Mouse (Mus musculus): ENCODE results near the gene Spo11. TPM values are rescaled to one million over a fixed set of nuclear protein-coding genes. Genes with fewer than 3 reads are reported as not detected.

Gene Spo11
- 64.1 and 88.7 TPM in 2 replicates for polyA plus RNA-seq (2012; rRNA removed)

DNA sequence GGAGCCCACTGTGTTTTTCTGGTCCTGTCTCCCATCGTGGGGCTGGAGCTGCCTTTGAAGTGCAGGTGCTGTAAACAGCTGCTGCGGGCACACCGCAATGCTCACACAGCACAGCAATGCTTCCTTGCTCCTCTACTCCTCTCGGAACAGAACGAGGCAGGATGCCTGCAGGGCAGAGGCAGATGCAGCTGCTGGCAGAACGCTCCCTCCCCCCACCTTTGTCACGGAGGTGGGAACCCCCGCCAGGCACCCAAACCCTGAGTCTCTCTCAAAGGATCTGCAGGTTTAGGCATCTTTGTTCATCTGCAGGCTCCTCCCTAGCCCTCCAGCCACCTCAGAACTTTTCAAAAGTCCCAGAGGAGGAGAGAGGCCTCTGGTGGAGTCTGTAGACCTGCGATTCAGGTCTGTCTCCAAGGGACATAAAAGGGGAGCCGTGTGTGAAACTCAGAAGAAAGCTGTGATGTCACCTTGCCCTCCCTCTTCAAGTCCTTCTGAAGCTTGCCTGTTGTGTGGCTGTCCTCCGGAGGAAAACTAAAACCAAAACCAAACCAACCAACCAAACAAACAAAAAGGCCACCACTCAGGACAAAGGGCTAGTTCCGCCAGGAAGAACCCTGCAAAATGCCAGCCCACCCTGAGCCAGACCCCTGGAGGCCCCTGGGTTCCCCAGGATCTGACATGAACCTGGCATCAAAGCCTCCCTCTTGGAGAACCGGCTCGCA is at the start of gene Spo11:
Gene Spo11, plus strand, starts transcription at position 292 of the 722 bp plus-strand sequence.
- H3K27me3 ChIP-seq (ENCODE audit: control insufficient read depth, insufficient read depth, low read length) = no peaks in the 10 kb centered on the region
- TF ChIP-seq POLR2A (IDR thresholded peaks at IDR 0.05; ENCODE audit: control insufficient read depth, low read depth, low read length) (no peak), CTCF (IDR thresholded peaks at IDR 0.05; ENCODE audit: control insufficient read depth, insufficient read depth, insufficient replicate concordance, low read depth, low read length) (no peak)
- H3K27ac ChIP-seq (ENCODE audit: control insufficient read depth, insufficient read depth, low read depth, low read length) = no peak within 1 kb of the TSS
- peaks cover 5% of the 10 kb centered on the region for H3K4me1 ChIP-seq (ENCODE audit: control insufficient read depth, insufficient read depth, low read length)
- H3K36me3 ChIP-seq (ENCODE audit: control insufficient read depth, insufficient read depth, low read length) = no peaks in the 10 kb centered on the region
- no peak within 1 kb of the TSS for H3K4me3 ChIP-seq (ENCODE audit: control insufficient read depth, low read depth, low read length)

DNA sequence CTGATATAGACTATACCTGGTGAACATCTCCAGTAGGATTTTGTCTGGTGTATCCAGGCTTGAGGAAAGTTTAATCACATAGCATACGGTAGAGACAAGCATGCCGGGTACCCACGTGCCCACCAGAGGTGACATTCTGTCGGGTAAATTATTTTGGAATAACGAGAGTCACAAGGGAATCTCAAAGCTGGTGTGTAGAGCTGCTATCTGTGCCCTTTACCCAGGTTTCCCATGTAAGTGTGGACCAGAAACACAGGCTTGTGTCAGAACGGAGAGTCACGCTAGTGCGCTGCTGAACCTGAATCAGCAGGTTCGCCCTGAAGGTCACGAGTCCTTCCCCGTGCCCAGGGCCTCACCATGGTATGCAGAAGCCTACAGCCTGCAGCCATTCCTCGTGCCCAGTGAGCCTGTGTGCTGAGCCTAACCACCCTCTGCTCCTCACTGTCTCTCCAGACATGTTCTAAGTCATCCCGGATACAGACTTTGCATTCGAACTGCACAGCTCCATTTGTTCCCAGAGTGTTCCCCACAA is 47.5 kb upstream of the Spo11 start:
- Histone ChIP-seq H3K36me3 (ENCODE audit: control insufficient read depth, insufficient read depth, low read length) (no peaks in the 10 kb centered on the region), H3K4me3 (ENCODE audit: control insufficient read depth, low read depth, low read length) (no peak overlapping the region), H3K27ac (ENCODE audit: control insufficient read depth, insufficient read depth, low read depth, low read length) (no peak overlapping the region), H3K27me3 (ENCODE audit: control insufficient read depth, insufficient read depth, low read length) (no peaks in the 10 kb centered on the region), H3K4me1 (ENCODE audit: control insufficient read depth, insufficient read depth, low read length) (peaks cover 9% of the 10 kb centered on the region)
- TF ChIP-seq CTCF (IDR thresholded peaks at IDR 0.05; ENCODE audit: control insufficient read depth, insufficient read depth, insufficient replicate concordance, low read depth, low read length) (no peak), POLR2A (IDR thresholded peaks at IDR 0.05; ENCODE audit: control insufficient read depth, low read depth, low read length) (no peak)

DNA sequence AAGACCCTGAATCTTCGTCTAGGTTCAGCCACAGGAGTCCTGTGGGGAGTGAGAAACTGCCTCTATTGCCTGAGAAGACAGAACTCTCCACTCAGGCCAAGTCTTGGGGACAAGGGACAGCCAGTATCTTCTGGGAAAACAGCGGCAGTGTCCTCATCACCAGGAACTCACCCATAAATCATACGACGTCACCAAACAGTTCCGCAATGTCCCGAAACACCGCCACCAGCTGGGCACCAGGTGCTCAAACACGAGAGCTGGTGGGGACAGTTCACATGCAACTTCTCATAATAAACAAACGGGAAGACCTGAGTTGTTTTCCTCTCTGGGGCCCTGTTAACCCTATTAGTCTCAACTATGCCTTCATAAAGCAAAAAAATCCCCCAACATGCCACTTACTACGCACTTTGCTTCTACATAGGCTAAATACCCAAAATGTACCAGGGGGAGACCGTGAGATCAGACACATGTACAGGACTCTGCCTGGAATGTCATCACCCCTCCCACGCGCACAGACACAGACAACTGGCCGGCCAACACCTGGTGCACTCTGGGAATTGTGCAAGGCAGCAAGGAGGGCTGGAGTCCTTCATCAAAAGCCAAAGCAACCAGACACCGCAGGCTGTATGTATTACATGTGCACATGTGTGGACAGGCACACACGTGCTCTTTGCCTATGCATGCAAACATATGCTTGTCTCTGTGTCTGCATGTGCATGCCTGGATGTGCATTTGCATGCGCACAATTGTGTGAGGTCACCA is 46.2 kb upstream of the Spo11 start:
- TF ChIP-seq POLR2A (IDR thresholded peaks at IDR 0.05; ENCODE audit: control insufficient read depth, low read depth, low read length) (no peak), CTCF (IDR thresholded peaks at IDR 0.05; ENCODE audit: control insufficient read depth, insufficient read depth, insufficient replicate concordance, low read depth, low read length) (no peak)
- no peak overlapping the region for H3K4me3 ChIP-seq (ENCODE audit: control insufficient read depth, low read depth, low read length)
- no peaks in the 10 kb centered on the region for H3K4me1 ChIP-seq (ENCODE audit: control insufficient read depth, insufficient read depth, low read length)
- H3K27me3 ChIP-seq (ENCODE audit: control insufficient read depth, insufficient read depth, low read length) = no peaks in the 10 kb centered on the region
- no peaks in the 10 kb centered on the region for H3K36me3 ChIP-seq (ENCODE audit: control insufficient read depth, insufficient read depth, low read length)
- no peak overlapping the region for H3K27ac ChIP-seq (ENCODE audit: control insufficient read depth, insufficient read depth, low read depth, low read length)

DNA sequence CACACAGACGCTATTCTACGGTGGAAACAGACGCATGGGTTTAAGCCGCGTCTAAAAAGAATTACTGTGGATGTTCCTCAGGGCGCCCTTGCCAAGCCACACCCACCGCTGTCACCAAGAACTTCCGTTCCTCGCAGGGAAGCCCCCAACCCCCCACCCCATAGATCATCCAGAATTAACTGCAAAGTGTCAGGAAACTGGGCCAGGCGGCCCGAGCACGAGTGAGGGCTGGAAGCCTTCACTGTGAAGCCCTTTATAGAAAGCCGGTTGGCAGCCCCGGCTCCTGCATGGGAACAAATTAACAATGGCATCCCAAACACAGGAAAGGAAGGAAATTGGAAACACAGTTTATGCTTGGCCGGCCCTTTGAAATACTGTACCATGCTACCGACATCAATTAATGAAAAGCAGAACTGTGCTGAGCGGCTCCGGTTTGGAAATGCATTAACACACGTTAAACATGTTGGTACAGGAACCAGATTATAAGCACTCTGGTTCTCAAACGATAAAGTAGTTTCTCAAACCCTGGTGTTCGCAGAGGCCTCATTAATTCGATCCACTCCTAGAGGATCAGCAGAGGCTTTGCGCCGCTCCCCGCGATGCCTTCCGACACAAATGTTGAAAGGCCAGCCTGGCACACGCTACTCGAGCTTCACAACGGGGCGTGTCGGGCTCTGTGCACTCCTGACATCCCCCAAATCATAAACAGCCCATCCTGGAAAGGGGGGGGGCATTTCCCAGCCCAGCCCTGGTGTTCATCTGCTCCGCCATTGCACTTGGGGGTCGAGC is 43.7 kb upstream of the Spo11 start:
- TF ChIP-seq CTCF (IDR thresholded peaks at IDR 0.05; ENCODE audit: control insufficient read depth, insufficient read depth, insufficient replicate concordance, low read depth, low read length) (no peak), POLR2A (IDR thresholded peaks at IDR 0.05; ENCODE audit: control insufficient read depth, low read depth, low read length) (no peak)
- Histone ChIP-seq H3K4me3 (ENCODE audit: control insufficient read depth, low read depth, low read length) (no peak overlapping the region), H3K36me3 (ENCODE audit: control insufficient read depth, insufficient read depth, low read length) (no peaks in the 10 kb centered on the region), H3K4me1 (ENCODE audit: control insufficient read depth, insufficient read depth, low read length) (peaks cover 2% of the 10 kb centered on the region; the same call in 1 of the 2 replicates), H3K27ac (ENCODE audit: control insufficient read depth, insufficient read depth, low read depth, low read length) (no peak overlapping the region), H3K27me3 (ENCODE audit: control insufficient read depth, insufficient read depth, low read length) (no peaks in the 10 kb centered on the region)

DNA sequence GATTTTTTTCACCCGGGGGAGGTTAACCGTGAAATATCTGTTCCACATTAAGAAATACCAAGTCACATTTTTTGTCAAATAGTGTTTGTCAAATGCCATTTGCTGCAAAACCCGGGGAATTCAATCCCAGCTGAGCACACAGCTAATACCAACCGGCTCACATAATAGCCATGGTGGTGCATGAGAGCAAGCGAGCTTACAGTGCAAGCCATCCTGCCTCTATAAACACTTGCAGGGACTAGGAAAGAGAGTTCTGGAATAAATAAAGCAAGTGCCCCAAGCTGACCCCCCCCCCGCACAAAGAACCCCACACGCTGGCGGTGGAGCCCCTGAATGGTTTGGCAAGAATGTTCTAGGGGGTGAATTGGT is 43.1 kb upstream of the Spo11 start:
- no peak overlapping the region for H3K4me3 ChIP-seq (ENCODE audit: control insufficient read depth, low read depth, low read length)
- TF ChIP-seq POLR2A (IDR thresholded peaks at IDR 0.05; ENCODE audit: control insufficient read depth, low read depth, low read length) (no peak), CTCF (IDR thresholded peaks at IDR 0.05; ENCODE audit: control insufficient read depth, insufficient read depth, insufficient replicate concordance, low read depth, low read length) (no peak)
- no peaks in the 10 kb centered on the region for H3K27me3 ChIP-seq (ENCODE audit: control insufficient read depth, insufficient read depth, low read length)

DNA sequence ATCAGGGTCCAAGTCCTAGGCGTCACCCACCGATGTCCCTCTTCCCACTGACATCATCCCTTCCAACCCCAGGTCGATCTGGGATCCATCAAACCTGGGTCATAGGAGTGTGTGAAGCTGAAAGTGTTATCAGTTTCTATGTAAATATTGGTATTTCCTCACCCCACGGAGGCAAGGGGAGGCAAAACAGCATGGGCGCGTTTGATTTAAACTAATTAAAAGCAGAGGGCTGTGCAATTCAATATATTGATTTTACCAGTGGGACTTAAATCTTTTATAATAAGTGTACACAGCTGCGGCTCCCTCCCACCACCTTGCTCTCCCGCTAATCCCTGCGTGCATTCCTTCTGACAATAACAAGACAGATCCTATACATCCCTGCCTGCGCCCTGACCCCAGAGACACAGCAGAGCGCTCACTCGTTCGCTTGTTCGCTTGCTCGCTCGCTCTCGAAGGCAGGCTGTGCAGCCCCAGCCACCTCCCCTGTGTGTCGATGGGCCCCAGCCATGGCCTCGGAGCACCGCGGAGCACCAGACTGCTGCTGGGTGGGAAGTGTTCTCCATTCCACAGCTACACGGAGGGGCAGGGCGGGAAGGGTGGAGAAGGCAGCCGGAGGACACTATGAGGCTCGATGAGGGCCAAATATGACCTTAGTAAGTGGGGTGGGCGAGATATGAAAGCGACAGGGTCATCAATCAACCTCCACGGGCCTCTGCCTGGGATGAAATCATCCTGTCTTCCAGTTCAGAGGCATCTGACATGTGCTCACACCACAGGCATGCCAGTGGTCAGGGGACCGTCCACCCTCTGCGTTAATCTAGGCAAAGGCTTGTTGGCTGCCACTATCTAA is 42.4 kb upstream of the Spo11 start:
- Histone ChIP-seq H3K27ac (ENCODE audit: control insufficient read depth, insufficient read depth, low read depth, low read length) (no peak overlapping the region), H3K36me3 (ENCODE audit: control insufficient read depth, insufficient read depth, low read length) (no peaks in the 10 kb centered on the region), H3K4me1 (ENCODE audit: control insufficient read depth, insufficient read depth, low read length) (peaks cover 6% of the 10 kb centered on the region), H3K27me3 (ENCODE audit: control insufficient read depth, insufficient read depth, low read length) (no peaks in the 10 kb centered on the region), H3K4me3 (ENCODE audit: control insufficient read depth, low read depth, low read length) (no peak overlapping the region)
- no peak for TF ChIP-seq POLR2A (IDR thresholded peaks at IDR 0.05; ENCODE audit: control insufficient read depth, low read depth, low read length)
- no peak for TF ChIP-seq CTCF (IDR thresholded peaks at IDR 0.05; ENCODE audit: control insufficient read depth, insufficient read depth, insufficient replicate concordance, low read depth, low read length)

More for the DNA sequence above, 43.1 kb upstream of the Spo11 start:
- peaks cover 2% of the 10 kb centered on the region; the same call in 1 of the 2 replicates for H3K4me1 ChIP-seq (ENCODE audit: control insufficient read depth, insufficient read depth, low read length)
- H3K27ac ChIP-seq (ENCODE audit: control insufficient read depth, insufficient read depth, low read depth, low read length) = no peak overlapping the region
- no peaks in the 10 kb centered on the region for H3K36me3 ChIP-seq (ENCODE audit: control insufficient read depth, insufficient read depth, low read length)

All from testis, adult 2 months (tissue).